Mouse (Mus musculus) right cerebral cortex, postnatal 14 days (tissue): ENCODE data around the gene Txn2.

Source experiments
- DNase-seq: peaks from one replicate; pipeline ENCODE4 v3.0.0; 2022

Txn2 gene

DNA sequence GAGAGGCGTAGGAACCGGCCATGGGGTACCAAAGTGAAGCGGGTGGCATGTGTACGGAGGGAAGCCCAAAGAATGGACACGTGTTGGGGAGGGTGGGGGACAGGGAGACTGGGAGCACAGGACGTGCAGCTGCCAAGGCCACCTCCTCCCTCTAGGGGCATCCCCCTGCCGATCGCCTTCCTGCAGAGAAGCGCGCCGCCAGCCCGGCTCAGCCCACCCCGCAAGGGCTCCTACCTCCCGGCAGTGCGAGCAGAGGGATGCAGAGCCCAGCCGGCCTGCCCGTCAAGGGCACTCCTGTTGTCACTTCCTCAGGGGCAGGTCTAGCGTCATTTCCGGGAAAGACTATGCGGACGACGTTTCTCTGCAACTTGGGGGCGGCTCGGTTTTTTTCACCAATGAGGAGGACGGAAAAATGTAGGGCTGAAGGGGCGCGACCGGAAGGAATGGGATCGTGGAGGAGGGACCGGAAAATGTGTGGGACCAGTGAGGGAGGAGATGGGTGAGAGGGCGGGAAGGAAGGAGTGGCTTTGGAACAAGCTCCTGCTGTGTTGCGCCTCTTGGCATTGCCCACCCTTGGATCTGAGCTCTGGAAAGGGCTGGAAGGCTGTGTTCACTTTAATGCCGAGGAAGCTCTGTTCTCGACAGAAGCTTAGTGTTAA lies at the start of gene Txn2:
Gene Txn2, minus strand, starts transcription at position 334 of the 659 bp plus-strand sequence.
- peak; percentile 92 for DNase-seq

GRCm38 (mm10) chr15:77977663-77978062 lies 48.9 kb upstream of the Txn2 start:
- DNase-seq, result no peak

DNA sequence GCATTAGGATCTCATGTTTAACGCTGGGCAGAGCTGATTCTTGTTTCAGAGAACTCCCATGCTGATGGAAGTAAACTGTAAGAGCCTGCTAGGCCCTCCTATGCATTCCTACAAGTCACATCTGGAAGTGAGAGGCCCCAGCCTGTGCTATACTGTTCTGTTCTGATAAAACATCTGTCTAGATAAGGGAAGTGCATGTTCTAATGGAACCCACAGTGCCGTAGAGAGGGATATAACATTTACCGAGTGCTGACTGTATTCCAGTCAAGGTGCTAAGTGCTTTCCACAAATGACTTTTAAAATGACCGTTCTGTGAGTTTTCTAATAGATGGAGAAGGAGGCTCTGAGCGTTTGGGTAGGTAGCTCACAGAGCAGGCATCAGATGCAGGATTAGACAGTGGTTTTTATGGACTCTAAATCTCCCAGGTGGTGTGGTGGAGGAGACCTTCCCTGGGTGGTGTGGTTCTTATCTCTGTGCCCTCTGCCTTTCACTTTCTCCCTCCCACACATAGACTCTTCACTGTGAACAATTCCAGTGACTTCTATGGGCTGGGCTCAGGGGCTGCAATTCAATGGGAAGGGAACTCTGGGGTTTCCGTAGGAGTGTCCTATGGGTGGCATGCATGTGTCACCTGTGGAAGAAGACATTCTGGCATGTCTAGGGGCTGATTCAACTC lies 45.5 kb upstream of the Txn2 start:
- DNase-seq, result no peak

- peak; percentile 99 for DNase-seq
Observed at GRCm38 (mm10) chr15:77970470-77971292, 41.9 kb upstream of the Txn2 start, which contains the start of gene Eif3d. TSS of gene Eif3d (minus strand) at chr15:77970813.

- DNase-seq, result no peak
Observed at GRCm38 (mm10) chr15:77969940-77970469, 41.2 kb upstream of the Txn2 start.

DNA sequence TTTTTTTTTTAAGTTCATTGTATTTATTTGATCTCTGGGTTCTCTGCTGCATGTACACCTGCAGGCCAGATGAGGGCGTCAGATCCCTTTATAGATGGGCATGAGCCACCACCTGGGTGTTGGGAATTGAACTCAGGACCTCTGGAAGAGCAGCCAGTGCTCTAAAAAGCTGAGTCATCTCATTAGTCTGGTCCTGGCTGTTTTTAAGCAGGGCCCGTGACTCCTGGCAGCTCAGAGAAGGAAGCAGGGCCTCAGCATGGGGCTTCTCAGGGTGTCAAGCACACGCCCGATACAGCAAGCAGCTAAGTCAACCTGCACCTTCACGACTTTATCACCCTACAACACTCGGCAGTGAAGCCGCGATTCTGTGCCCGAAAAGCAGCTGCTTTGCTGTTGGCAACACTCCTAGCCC lies 36.3 kb upstream of the Txn2 start:
- DNase-seq, result no peak

- no peak for DNase-seq
Observed at GRCm38 (mm10) chr15:77962447-77962846, 33.6 kb upstream of the Txn2 start.

- DNase-seq, result no peak
Observed at GRCm38 (mm10) chr15:77960693-77961092, 31.9 kb upstream of the Txn2 start.

GRCm38 (mm10) chr15:77958071-77958470 lies 29.3 kb upstream of the Txn2 start:
- no peak for DNase-seq

- no peak for DNase-seq
Observed at GRCm38 (mm10) chr15:77957625-77958024, 28.8 kb upstream of the Txn2 start.

GRCm38 (mm10) chr15:77956404-77956901 lies 27.6 kb upstream of the Txn2 start, which contains the start of gene Foxred2:
TSS of gene Foxred2 (minus strand) at chr15:77956722.
- DNase-seq, result peak; percentile 88

- peak; percentile 40 for DNase-seq
Observed at GRCm38 (mm10) chr15:77955440-77956403, 26.9 kb upstream of the Txn2 start.

DNA sequence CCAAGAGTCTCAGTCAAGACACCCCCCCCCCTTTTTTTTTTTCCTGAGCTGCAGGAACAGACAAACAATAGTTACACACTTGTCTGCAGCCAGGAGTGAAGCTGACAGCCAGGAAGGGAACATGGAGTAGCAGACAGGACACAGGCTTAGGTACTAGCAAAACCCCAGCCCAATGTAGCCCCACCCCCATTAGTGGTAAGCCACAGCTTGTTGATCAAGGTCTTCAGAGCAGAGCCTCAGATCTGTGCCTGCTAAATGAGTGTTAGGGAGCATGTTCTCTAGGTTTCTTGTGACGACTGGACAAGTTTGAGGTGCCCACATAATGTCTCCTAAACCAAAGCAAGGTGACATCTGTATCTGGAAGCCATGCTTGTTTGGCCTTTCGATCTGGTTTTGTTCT lies 25.6 kb upstream of the Txn2 start:
- no peak for DNase-seq

DNA sequence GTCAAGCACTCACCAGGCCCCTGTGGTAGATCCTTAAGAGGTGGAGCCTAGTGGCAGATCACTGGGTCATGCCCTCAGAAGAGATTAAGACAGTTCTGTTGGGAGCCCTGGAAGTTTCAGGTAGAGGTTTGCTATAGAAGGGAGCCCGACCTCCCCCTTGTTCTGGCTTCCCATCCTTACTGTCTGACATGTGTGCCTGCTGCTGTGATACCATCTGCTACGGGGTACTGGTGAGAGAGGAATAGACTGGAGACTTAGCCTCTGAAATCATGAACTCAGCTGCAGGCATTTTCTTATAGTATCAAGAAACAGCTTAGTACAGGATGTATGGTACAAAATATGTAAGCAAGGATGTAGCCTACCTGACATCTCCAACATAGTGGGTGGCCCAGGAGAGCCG lies 24.1 kb upstream of the Txn2 start:
- no peak for DNase-seq

- DNase-seq, result no peak
Observed at GRCm38 (mm10) chr15:77949061-77949460, 20.3 kb upstream of the Txn2 start.

DNA sequence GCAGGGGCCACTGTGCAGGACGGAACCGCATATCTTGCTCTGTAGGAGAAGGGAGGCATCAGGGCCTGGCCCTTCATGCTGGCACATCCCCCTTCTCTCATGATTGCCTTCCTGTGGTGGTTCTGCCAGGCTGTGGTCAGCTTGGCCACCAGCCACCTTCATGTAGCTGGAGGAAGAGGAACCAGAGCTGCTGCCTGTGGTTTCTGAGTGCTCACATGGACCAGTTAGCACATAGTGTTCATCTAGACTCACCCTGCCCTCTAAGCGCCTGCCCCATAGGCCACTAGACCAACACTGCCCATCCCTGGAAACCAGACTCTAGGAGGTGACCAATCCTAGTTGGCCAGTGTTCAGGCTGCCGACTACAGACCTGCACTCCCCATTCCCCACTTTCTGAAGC lies 16.9 kb upstream of the Txn2 start:
- DNase-seq, result no peak

DNA sequence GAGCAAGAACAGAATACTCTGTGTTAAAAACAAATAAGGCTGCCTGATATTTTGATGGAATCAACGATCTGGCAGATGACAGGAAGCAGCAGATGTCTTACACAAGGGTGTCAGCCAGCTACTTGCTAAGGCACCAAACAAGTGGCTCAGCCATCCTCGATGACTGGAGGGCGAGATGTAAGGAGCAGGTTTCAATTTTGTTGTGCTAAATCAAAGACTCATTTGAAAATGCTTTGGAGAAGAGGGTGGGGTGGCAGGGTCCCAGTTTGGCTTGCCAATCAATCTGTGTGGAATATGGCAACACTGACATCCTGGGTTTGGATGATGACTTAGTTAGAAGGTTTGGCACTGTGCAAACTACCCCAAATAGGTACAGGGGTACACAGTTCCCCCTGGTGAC lies 12.8 kb upstream of the Txn2 start:
- no peak for DNase-seq

DNA sequence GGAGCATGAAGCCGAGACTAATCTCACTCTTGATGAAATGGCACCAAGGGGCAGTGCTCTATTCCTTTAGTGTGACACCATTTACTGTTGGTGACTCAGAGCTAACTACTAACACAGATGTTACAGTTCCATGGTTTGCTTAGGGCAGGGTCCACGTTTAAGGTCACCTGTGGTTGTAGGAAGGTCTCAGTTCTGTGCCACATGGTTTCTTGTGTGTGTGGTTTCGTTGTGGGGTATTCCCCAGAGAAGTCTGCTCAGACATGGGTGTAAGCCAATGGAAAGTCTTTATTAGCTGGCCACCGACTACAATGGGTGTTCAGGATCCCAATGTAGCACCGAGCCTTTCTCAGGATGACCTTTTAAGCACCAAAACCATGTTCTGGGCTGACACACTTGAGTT lies 9.7 kb upstream of the Txn2 start:
- DNase-seq, result no peak

DNA sequence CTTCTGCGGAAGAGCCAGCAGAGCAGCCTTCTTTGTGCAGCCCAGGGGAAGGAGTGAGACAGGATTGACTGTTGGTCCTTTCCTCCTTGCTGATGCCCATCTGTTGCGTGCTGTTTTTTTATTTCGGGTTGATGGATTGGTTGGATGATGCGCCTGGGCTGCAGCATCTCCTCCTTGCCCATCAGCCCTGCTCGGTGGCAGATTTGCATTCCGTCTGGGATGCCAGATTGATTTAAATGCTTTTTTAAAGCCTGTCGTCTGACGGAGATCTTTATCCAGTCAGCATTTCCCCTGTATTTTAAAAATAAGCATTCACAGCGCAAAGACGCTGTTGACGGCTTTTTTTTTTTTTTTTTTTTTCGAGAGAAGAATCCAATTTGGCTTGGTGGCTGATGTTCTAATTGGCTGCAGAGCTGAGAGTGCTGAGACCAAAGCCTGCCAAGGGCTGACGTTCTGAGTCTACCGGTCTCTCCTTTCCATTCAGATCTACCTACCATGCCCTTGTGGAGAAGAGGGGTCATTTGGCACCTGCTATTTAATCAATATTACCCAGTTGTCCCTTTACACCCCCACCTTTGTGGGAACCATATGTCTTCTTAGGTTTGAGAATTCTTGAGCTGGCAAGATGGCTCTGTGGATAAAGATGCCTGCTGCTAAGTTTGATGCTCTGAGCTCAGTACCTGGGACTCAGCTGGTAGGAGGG lies 7.0 kb upstream of the Txn2 start:
- peak; percentile 41 for DNase-seq

DNA sequence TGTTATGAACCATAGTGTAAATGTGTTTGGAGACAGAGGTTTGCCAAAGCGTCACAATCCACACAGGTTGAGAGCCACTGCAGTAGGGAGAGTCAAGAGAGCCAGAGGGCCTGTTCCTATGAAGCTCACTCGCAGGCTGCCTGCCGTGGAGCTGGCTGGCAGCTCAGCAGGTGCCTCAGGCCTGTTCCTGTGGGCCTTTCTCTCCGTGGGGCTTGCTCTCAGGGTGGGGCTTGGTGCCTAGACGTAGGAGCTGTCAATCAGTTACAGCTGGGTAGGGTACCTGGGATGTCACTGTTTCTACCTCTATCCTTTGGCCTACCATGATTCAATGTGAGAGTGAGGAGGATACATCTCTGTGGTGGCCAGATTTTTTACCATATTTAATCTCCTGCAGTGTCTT lies 6.2 kb upstream of the Txn2 start:
- no peak for DNase-seq

DNA sequence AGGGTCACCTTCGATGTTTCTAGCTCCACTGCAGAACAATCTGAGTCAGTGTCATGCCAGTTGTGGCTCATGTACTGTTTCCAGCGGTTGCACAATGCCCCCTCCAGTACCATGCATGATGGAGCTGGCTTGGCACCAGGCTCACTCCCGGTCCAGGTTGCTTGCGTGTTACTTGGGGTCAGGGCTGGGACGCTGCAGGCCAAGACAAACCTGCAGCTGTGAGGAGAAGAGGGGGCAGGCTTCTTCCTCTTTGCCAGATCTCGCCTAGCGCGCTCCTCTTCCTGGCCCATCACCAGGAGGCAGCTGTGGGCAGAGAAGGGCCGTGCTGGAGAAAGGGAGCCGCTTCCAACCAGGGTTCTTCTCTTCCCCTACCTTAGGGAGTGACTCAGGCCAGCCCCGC lies 5.5 kb upstream of the Txn2 start:
- peak; percentile 31 for DNase-seq
